Mouse (Mus musculus) liver, adult 2 months (tissue): ENCODE results near the gene Gm5141.
"Not testable (repeated sequence)": the region's sequence is repeated elsewhere in the genome, so short reads cannot be mapped to it uniquely, and the experiment has no call there.

Experiments used
- CTCF ChIP-seq: fragments of 200-500 bp; IDR thresholded peaks from 2 replicates; pipeline ENCODE4 v1.5.1; 2011; ENCODE audit warnings: low read depth, low read length, control low read depth
- POLR2A ChIP-seq: fragments of 200-500 bp; IDR thresholded peaks from 2 replicates; pipeline ENCODE4 v1.6.1; 2011; ENCODE audit warnings: low read length, control low read depth; ENCODE audit not compliant: insufficient read depth; ENCODE audit errors: extremely low read depth

DNA sequence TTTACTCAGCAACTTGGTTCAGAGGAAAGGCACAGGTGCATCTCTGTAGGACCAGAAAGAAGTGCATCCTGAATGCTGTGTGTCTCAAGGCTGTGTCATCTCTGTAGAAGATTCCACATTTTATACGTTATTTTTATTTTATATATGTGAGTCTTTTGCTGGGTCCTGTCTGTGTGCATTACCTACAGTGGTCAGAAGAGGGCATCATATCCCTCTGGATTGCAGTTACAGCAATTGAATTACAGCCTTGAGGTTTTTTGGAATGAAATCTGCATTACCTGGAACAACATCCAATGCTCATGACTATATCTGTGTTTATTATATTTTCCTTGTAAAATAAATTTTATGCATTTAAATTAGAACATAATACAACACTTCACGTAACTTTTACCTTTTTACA, 21.8 kb downstream of the Gm5141 start:
- peak; percentile 48 for TF ChIP-seq CTCF
- TF ChIP-seq POLR2A, result not testable (repeated sequence)
